Mouse (Mus musculus): Measurements from ENCODE around the gene Gemin8. TPM values are rescaled to one million over a fixed set of nuclear protein-coding genes. Genes with fewer than 3 reads are reported as not detected.

Gene Gemin8
- polyA plus RNA-seq, 1 experiment from 2014 or later = 4.0 TPM

DNA sequence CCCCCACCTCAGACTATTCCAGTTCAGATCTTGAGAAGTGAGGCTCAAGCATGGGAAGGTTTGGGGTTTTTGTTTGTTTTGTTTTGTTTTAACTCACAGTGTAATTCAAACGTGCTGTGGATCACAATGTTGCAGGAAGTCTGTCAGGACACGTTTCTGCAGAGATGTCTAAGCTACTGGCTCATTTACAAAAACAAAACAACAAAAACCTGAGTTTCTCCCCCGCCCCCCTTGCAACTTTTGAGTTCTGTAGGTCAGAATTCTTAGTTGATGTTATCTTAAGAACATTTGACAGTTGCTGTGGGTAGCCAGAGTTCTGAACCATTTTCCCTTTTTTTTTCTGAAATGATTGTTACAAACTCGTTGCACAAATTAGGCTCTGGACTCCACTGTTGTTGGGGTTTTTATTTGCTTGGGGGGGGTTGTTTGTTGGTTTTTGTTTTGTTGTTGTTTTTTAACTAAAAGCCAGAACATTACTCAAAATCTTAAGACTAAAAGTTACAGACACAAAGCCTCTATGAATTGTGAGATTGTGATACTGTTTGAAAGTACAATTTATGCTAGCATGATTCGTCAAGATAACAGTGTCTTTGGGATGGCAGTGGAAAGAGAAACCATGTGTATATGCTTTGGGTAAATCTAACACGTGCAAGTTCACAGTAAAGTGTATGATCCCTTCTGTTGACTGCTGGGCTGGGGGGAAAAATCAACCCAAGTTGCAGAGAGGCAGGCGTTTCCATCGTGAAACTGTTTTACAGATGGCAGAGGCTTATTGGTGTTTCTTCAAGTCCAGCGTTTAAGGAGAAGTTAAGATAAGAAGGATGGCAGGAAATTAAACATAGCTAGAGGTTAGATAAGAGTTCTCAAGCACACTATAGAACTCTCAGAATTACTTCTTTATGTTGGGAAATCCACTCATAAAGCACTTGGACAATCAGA, 815 bp downstream of the Gemin8 start:
- Histone ChIP-seq H3K27me3 (ENCODE audit: control insufficient read depth, insufficient read depth, low read length) (no peaks in the 10 kb centered on the region), H3K9me3 (ENCODE audit: control insufficient read depth, low read length) (no peaks in the 10 kb centered on the region), H3K4me3 (ENCODE audit: low read depth, low read length) (peak overlapping the region; percentile 58), H3K36me3 (ENCODE audit: control insufficient read depth, insufficient read depth, low read length) (no peaks in the 10 kb centered on the region), H3K9ac (ENCODE audit: low read length) (peak overlapping the region; percentile 50; the same call in 1 of the 2 replicates), H3K4me1 (replicated peaks; ENCODE audit: control insufficient read depth, insufficient read depth) (no peaks in the 10 kb centered on the region), H3K4me2 (replicated peaks; ENCODE audit: low read depth) (peak overlapping the region; percentile 52), H3K27ac (replicated peaks) (peak overlapping the region; percentile 35; the same call in 1 of the 2 replicates)
- 17% methylated on average over 9 of the region's 9 CpGs for WGBS
- ATAC-seq (ENCODE audit: low FRiP score, low TSS enrichment) = no peak
- no peak for DNase-seq (ENCODE audit: low spot score)
- TF ChIP-seq CTCF (IDR thresholded peaks at IDR 0.05; ENCODE audit: low read depth) = no peak
- TF ChIP-seq EP300 (optimal IDR thresholded peaks at IDR 0.05) = no peak

- Histone ChIP-seq H3K36me3 (ENCODE audit: control insufficient read depth, insufficient read depth, low read length) (no peaks in the 10 kb centered on the region), H3K27ac (replicated peaks) (no peak overlapping the region), H3K9ac (ENCODE audit: low read length) (no peak overlapping the region), H3K4me3 (ENCODE audit: low read depth, low read length) (no peak overlapping the region), H3K4me1 (replicated peaks; ENCODE audit: control insufficient read depth, insufficient read depth) (no peaks in the 10 kb centered on the region), H3K9me3 (ENCODE audit: control insufficient read depth, low read length) (no peaks in the 10 kb centered on the region), H3K27me3 (ENCODE audit: control insufficient read depth, insufficient read depth, low read length) (no peaks in the 10 kb centered on the region), H3K4me2 (replicated peaks; ENCODE audit: low read depth) (peak overlapping the region; percentile 14; the same call in 1 of the 2 replicates)
- TF ChIP-seq CTCF (IDR thresholded peaks at IDR 0.05; ENCODE audit: low read depth) (no peak), EP300 (optimal IDR thresholded peaks at IDR 0.05) (no peak)
- ATAC-seq (ENCODE audit: low FRiP score, low TSS enrichment) = no peak
- DNase-seq (ENCODE audit: low spot score) = no peak
- 39% methylated on average over 4 of the region's 4 CpGs for WGBS
Observed at GRCm38 (mm10) chrX:166172041-166172440, 1.8 kb downstream of the Gemin8 start.

DNA sequence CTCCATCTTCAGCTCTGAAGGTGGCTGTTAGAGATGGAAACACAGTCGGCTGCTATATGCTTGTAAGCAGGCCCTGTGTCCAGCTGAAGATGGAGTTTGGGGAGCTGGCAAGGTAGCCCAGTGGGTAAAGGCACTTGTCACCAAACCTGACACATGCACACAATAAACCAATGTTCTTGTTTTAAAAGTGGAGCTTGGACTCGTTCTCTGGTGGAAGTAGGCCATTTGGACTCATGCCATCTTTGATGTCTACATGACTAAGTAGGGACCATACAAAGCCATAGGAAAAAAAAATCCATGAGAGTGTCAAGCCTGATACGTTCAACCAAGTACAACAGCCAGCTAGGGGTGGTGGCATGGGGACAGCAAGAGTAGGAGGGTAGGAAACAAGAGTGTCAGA, 2.4 kb downstream of the Gemin8 start:
- no peak overlapping the region for H3K4me2 ChIP-seq (replicated peaks; ENCODE audit: low read depth)
- TF ChIP-seq CTCF (IDR thresholded peaks at IDR 0.05; ENCODE audit: low read depth) = no peak
- no peak for TF ChIP-seq EP300 (optimal IDR thresholded peaks at IDR 0.05)
- ATAC-seq (ENCODE audit: low FRiP score, low TSS enrichment) (no peak), DNase-seq (ENCODE audit: low spot score) (no peak)
- WGBS = 27% methylated on average over 3 of the region's 3 CpGs
- H3K4me3 ChIP-seq (ENCODE audit: low read depth, low read length) = no peak overlapping the region
- H3K36me3 ChIP-seq (ENCODE audit: control insufficient read depth, insufficient read depth, low read length) = no peaks in the 10 kb centered on the region
- no peaks in the 10 kb centered on the region for H3K27me3 ChIP-seq (ENCODE audit: control insufficient read depth, insufficient read depth, low read length)
- no peak overlapping the region for H3K9ac ChIP-seq (ENCODE audit: low read length)
- no peaks in the 10 kb centered on the region for H3K9me3 ChIP-seq (ENCODE audit: control insufficient read depth, low read length)
- H3K4me1 ChIP-seq (replicated peaks; ENCODE audit: control insufficient read depth, insufficient read depth) = no peaks in the 10 kb centered on the region
- no peak overlapping the region for H3K27ac ChIP-seq (replicated peaks)

- whole genome bisulfite sequencing = 57% methylated on average over 7 of the region's 7 CpGs
- no peaks in the 10 kb centered on the region for H3K4me1 ChIP-seq (replicated peaks; ENCODE audit: control insufficient read depth, insufficient read depth)
Observed at GRCm38 (mm10) chrX:166173796-166174195, 3.5 kb downstream of the Gemin8 start.

DNA sequence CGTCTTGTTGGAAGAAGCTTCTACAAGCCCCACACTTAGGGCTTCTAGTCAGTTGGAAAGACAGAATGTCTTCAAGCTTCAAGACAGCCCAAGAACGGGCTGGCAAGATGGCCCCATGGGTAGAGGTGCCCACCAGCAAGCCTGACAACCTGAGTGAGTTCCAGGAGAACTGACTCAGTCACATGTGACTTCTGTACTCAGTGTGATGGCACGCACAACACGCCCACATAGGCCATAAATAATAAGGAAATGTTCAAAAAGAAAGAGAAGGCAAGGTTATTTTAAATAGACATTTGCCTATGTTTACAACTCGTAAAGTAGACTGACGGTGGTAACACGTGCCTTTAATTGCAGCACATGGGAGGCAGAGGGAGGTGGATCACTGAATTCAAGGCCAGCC, 7.7 kb downstream of the Gemin8 start:
- no peak for DNase-seq (ENCODE audit: low spot score)
- Histone ChIP-seq H3K4me3 (ENCODE audit: low read depth, low read length) (no peak overlapping the region), H3K4me1 (replicated peaks; ENCODE audit: control insufficient read depth, insufficient read depth) (no peaks in the 10 kb centered on the region), H3K27ac (replicated peaks) (no peak overlapping the region), H3K9me3 (ENCODE audit: control insufficient read depth, low read length) (no peaks in the 10 kb centered on the region), H3K27me3 (ENCODE audit: control insufficient read depth, insufficient read depth, low read length) (no peaks in the 10 kb centered on the region), H3K4me2 (replicated peaks; ENCODE audit: low read depth) (no peak overlapping the region), H3K9ac (ENCODE audit: low read length) (no peak overlapping the region), H3K36me3 (ENCODE audit: control insufficient read depth, insufficient read depth, low read length) (no peaks in the 10 kb centered on the region)
- no peak for TF ChIP-seq CTCF (IDR thresholded peaks at IDR 0.05; ENCODE audit: low read depth)
- TF ChIP-seq EP300 (optimal IDR thresholded peaks at IDR 0.05) = no peak
- WGBS = 80% methylated on average over 7 of the region's 7 CpGs
- no peak for ATAC-seq (ENCODE audit: low FRiP score, low TSS enrichment)

More at GRCm38 (mm10) chrX:166173796-166174195, 3.5 kb downstream of the Gemin8 start:
- H3K9me3 ChIP-seq (ENCODE audit: control insufficient read depth, low read length) = no peaks in the 10 kb centered on the region
- H3K9ac ChIP-seq (ENCODE audit: low read length) = no peak overlapping the region
- no peaks in the 10 kb centered on the region for H3K27me3 ChIP-seq (ENCODE audit: control insufficient read depth, insufficient read depth, low read length)
- DNase-seq (ENCODE audit: low spot score) = no peak
- H3K27ac ChIP-seq (replicated peaks) = no peak overlapping the region
- no peak overlapping the region for H3K4me3 ChIP-seq (ENCODE audit: low read depth, low read length)
- no peak overlapping the region for H3K4me2 ChIP-seq (replicated peaks; ENCODE audit: low read depth)
- no peak for ATAC-seq (ENCODE audit: low FRiP score, low TSS enrichment)
- no peaks in the 10 kb centered on the region for H3K36me3 ChIP-seq (ENCODE audit: control insufficient read depth, insufficient read depth, low read length)
- TF ChIP-seq CTCF (IDR thresholded peaks at IDR 0.05; ENCODE audit: low read depth) = no peak
- no peak for TF ChIP-seq EP300 (optimal IDR thresholded peaks at IDR 0.05)

GRCm38 (mm10) chrX:166183094-166183493, 12.8 kb downstream of the Gemin8 start:
- TF ChIP-seq EP300 (optimal IDR thresholded peaks at IDR 0.05) = no peak
- no peak for TF ChIP-seq CTCF (IDR thresholded peaks at IDR 0.05; ENCODE audit: low read depth)
- no peaks in the 10 kb centered on the region for H3K36me3 ChIP-seq (ENCODE audit: control insufficient read depth, insufficient read depth, low read length)
- H3K27ac ChIP-seq (replicated peaks) = no peak overlapping the region
- no peaks in the 10 kb centered on the region for H3K9me3 ChIP-seq (ENCODE audit: control insufficient read depth, low read length)
- DNase-seq (ENCODE audit: low spot score) (no peak), ATAC-seq (ENCODE audit: low FRiP score, low TSS enrichment) (no peak)
- H3K4me3 ChIP-seq (ENCODE audit: low read depth, low read length) = no peak overlapping the region
- no peaks in the 10 kb centered on the region for H3K4me1 ChIP-seq (replicated peaks; ENCODE audit: control insufficient read depth, insufficient read depth)
- H3K27me3 ChIP-seq (ENCODE audit: control insufficient read depth, insufficient read depth, low read length) = no peaks in the 10 kb centered on the region
- 85% methylated on average over 3 of the region's 3 CpGs for WGBS
- no peak overlapping the region for H3K4me2 ChIP-seq (replicated peaks; ENCODE audit: low read depth)
- no peak overlapping the region for H3K9ac ChIP-seq (ENCODE audit: low read length)

Data from stomach, postnatal 0 days (tissue).